Mouse (Mus musculus) forebrain, embryonic 15.5 days (tissue): ENCODE measurements around the gene Mark2. TPM values are rescaled to one million over a fixed set of nuclear protein-coding genes. Genes with fewer than 3 reads are reported as not detected.

Experiments
- polyA plus RNA-seq: library from polyadenylated mRNA; unstranded; fragments of >200 nt; fragmentation: Nextera tagmentation; extraction: Ambion mirVana; gene quantifications from 2 replicates; pipeline ENCODE4 v1.2.1, GENCODE M21; 2015

The Mark2 gene
- polyA plus RNA-seq, 1 experiment from 2014 or later: 52.8 TPM

Other genes with a start within 250 kb of the Mark2 start
- 14.9 and 18.9 TPM in 2 replicates for gene Flrt1, start 236.1 kb downstream of the Mark2 start, polyA plus RNA-seq
- gene Otub1, start 135.5 kb downstream of the Mark2 start, polyA plus RNA-seq: 232 and 233 TPM in 2 replicates
- 656 and 676 TPM in 2 replicates for gene Cox8a, start 124.2 kb downstream of the Mark2 start, polyA plus RNA-seq
- gene Naa40, start 100.7 kb downstream of the Mark2 start, polyA plus RNA-seq: 69.2 and 69.5 TPM in 2 replicates
- 60.7 and 67.7 TPM in 2 replicates for gene Rcor2, start 74.5 kb downstream of the Mark2 start, polyA plus RNA-seq
- 38.7 and 43.9 TPM in 2 replicates for gene Spindoc, start 41.1 kb upstream of the Mark2 start, polyA plus RNA-seq
- 27.8 and 29.3 TPM in 2 replicates for gene 2700081O15Rik, start 75.8 kb upstream of the Mark2 start, polyA plus RNA-seq
- 517 and 533 TPM in 2 replicates for gene Rtn3, start 141.4 kb upstream of the Mark2 start, polyA plus RNA-seq
- gene Atl3, start 152.2 kb upstream of the Mark2 start, polyA plus RNA-seq: 6.4 and 8.1 TPM in 2 replicates
- 4.0 and 4.7 TPM in 2 replicates for gene Pla2g16, start 215.6 kb upstream of the Mark2 start, polyA plus RNA-seq